Mouse (Mus musculus) megakaryocyte, embryonic 14.5 days (primary cell): ENCODE data around the gene Upk2. TPM values are rescaled to one million over a fixed set of nuclear protein-coding genes. Genes with fewer than 3 reads are reported as not detected.

ENCODE experiments used
- H3K27me3 ChIP-seq: replicated peaks from 2 replicates; pipeline ENCODE3; 2012; ENCODE audit warnings: inconsistent platforms
- H3K36me3 ChIP-seq: replicated peaks from 2 replicates; pipeline ENCODE3; 2012; ENCODE audit warnings: low read length, inconsistent platforms, mixed read lengths
- H3K4me1 ChIP-seq: 2 replicates; pipeline ENCODE4 v1.6.1; 2012; ENCODE audit warnings: inconsistent platforms
- H3K4me3 ChIP-seq: replicated peaks from 2 replicates; pipeline ENCODE3; 2012; ENCODE audit warnings: moderate library complexity, mild to moderate bottlenecking, inconsistent platforms
- H3K9me3 ChIP-seq: 2 replicates; pipeline ENCODE4 v1.6.1; 2012; ENCODE audit warnings: inconsistent platforms
- FLI1 ChIP-seq: IDR thresholded peaks from 2 replicates; pipeline ENCODE4 v1.6.1; 2012; ENCODE audit warnings: low read length, inconsistent platforms, mixed read lengths
- GATA1 ChIP-seq: IDR thresholded peaks from 3 replicates; pipeline ENCODE4 v1.6.1; 2012; ENCODE audit warnings: mixed read lengths, low read length, inconsistent platforms, borderline replicate concordance
- polyA plus RNA-seq: library from polyadenylated mRNA; stranded (reverse); fragments of >175 nt; gene quantifications from 2 replicates; pipeline ENCODE4 v1.2.3, GENCODE M21; 2012; ENCODE audit warnings: low replicate concordance; ENCODE audit not compliant: insufficient read depth

Upk2 gene
- polyA plus RNA-seq, 1 experiment, result not detected

GRCm38 (mm10) chr9:44482552-44482951, 27.8 kb upstream of the Upk2 start, which contains the start of gene Bcl9l:
Gene Bcl9l, plus strand, starts transcription at chr9:44482825.
- peak within 1 kb of the TSS; percentile 95 for H3K4me3 ChIP-seq
- peaks cover 32% of the 10 kb centered on the region for H3K27me3 ChIP-seq
- no peak for TF ChIP-seq FLI1
- no peak for TF ChIP-seq GATA1
- no peaks in the 10 kb centered on the region for H3K36me3 ChIP-seq
- H3K9me3 ChIP-seq, result no peaks in the 10 kb centered on the region
- peaks cover 85% of the 10 kb centered on the region for H3K4me1 ChIP-seq

DNA sequence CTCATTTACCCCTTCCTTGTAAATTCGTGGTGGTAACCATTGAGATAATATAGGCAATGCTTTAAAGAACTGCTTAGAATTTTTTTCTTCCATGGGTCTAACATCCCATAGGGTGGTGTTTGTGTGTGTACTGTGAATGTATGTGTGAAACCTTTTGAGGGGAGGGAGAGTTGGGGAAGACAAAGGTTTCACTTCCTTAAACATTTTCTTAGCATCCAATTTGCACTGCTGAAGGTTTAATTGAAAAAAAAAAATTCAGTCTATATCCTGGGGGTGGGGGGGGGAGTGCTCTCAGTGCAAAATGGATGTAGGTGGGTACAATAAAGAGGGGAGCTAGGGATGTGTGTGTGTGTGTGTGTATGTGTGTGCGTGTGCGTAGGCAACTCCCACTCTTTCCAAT, 27.3 kb upstream of the Upk2 start:
- H3K27me3 ChIP-seq, result peaks cover 36% of the 10 kb centered on the region
- H3K36me3 ChIP-seq, result no peaks in the 10 kb centered on the region
- H3K4me3 ChIP-seq, result peak overlapping the region; percentile 95
- H3K9me3 ChIP-seq, result no peaks in the 10 kb centered on the region
- TF ChIP-seq FLI1 (no peak), GATA1 (no peak)
- peaks cover 84% of the 10 kb centered on the region for H3K4me1 ChIP-seq

DNA sequence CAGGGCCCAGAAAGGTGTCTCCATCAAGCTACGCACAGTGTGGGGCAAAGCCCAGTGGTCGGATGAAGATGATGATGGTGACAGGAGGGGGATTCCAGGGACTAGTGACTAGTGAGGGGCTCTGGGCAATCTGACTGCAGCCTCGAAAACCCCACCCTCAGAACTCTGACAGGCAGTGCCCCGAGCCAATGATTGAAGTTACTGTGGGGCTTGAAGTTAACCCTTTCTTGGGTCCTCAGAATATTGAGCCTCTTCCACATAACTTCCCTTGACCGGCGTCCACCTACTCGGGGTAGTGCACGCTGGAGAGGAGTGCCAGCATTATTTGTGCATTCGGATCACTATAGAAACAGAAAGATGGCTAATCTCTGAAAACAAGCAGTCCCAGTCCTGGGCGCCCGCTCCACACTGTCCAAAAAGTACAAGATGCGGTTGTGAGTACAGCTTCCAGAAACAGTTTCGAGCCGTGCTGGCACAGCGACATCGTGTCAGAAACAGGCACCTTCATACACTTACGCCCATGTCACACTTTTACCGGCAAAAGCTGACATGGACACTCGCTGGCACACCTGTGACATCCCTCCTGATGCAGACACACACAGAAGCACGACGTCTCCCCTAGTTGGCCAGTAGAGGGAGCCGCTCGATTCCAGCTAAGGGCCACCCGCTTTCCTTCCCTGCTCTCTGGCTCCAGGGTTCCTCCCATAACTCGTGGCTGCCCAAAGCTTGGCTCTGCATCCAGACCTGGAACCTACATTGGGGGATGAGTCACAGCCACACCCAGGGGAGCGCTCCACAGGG, 25.1 kb upstream of the Upk2 start:
- Histone ChIP-seq H3K4me3 (peak overlapping the region; percentile 92), H3K36me3 (no peaks in the 10 kb centered on the region), H3K4me1 (peaks cover 61% of the 10 kb centered on the region), H3K27me3 (peaks cover 38% of the 10 kb centered on the region), H3K9me3 (0 out of 2 replicates have a peak, but pooled peaks cover 3% of the 10 kb centered on the region)
- TF ChIP-seq GATA1 (no peak), FLI1 (no peak)

GRCm38 (mm10) chr9:44478959-44479605, 24.3 kb upstream of the Upk2 start:
- Histone ChIP-seq H3K27me3 (peaks cover 41% of the 10 kb centered on the region), H3K9me3 (0 out of 2 replicates have a peak, but pooled peaks cover 3% of the 10 kb centered on the region), H3K4me3 (peak overlapping the region; percentile 92), H3K36me3 (no peaks in the 10 kb centered on the region), H3K4me1 (peaks cover 54% of the 10 kb centered on the region)
- no peak for TF ChIP-seq GATA1
- no peak for TF ChIP-seq FLI1

GRCm38 (mm10) chr9:44478229-44478921, 23.6 kb upstream of the Upk2 start:
- peaks cover 47% of the 10 kb centered on the region for H3K4me1 ChIP-seq
- TF ChIP-seq GATA1 (no peak), FLI1 (no peak)
- 0 out of 2 replicates have a peak, but pooled peaks cover 3% of the 10 kb centered on the region for H3K9me3 ChIP-seq
- H3K36me3 ChIP-seq, result no peaks in the 10 kb centered on the region
- peak overlapping the region; percentile 92 for H3K4me3 ChIP-seq
- H3K27me3 ChIP-seq, result peaks cover 36% of the 10 kb centered on the region

DNA sequence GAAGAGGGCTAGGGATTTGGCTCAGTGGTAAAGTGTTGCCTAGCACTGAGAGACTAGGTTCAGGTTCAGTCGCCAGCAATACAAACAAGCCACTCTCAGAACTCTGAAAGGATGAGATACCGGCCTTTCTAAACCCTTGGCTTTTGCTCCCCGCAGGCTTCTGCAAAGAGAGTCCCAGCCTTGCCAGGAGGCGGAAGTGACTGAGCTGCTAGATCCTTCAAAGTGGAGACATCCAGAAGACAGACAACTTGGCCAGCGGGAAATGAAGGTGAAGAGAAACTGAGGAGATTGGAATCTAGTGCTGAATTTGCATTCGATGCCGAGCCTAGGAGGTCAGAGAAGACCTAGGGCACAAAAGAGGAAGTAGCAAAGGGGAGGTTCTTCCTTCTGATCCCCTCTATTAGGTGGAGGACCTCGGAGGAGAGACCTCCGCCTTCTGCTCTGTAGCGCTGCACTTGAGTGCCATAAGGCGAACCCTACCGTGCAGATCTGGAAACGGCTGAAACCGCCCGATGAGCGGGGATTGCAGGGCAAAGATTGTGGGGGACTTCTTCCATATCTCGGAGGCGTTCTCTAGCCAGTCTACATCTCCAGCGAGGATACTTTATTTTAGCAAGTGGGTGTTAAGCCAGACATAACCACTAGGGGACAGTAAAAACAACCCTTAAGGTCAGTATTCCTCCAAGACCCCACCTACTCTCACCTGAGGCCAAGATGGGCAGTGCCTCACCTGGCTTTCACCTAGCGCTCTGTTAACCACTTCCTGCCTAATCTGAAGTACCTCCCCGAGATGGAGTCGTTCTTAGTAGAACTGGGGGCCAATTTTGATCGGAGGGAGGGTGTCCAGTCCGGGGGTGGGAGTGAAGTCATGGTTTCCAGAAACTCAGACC, 22.8 kb upstream of the Upk2 start:
- Histone ChIP-seq H3K27me3 (peaks cover 36% of the 10 kb centered on the region), H3K4me3 (peak overlapping the region; percentile 92), H3K36me3 (no peaks in the 10 kb centered on the region), H3K4me1 (peaks cover 43% of the 10 kb centered on the region), H3K9me3 (0 out of 2 replicates have a peak, but pooled peaks cover 3% of the 10 kb centered on the region)
- TF ChIP-seq FLI1 (no peak), GATA1 (no peak)

- H3K36me3 ChIP-seq, result no peaks in the 10 kb centered on the region
- peaks cover 41% of the 10 kb centered on the region for H3K27me3 ChIP-seq
- H3K4me1 ChIP-seq, result peaks cover 35% of the 10 kb centered on the region
- 0 out of 2 replicates have a peak, but pooled peaks cover 3% of the 10 kb centered on the region for H3K9me3 ChIP-seq
- H3K4me3 ChIP-seq, result no peak overlapping the region
- no peak for TF ChIP-seq GATA1
- TF ChIP-seq FLI1, result no peak
These were observed 21.2 kb upstream of the Upk2 start for GRCm38 (mm10) chr9:44475936-44476335.

GRCm38 (mm10) chr9:44474327-44474726, 19.6 kb upstream of the Upk2 start:
- H3K27me3 ChIP-seq, result peaks cover 47% of the 10 kb centered on the region
- 0 out of 2 replicates have a peak, but pooled peaks cover 3% of the 10 kb centered on the region for H3K9me3 ChIP-seq
- no peak for TF ChIP-seq GATA1
- no peak for TF ChIP-seq FLI1
- H3K36me3 ChIP-seq, result no peaks in the 10 kb centered on the region
- H3K4me1 ChIP-seq, result peaks cover 27% of the 10 kb centered on the region
- H3K4me3 ChIP-seq, result no peak overlapping the region

DNA sequence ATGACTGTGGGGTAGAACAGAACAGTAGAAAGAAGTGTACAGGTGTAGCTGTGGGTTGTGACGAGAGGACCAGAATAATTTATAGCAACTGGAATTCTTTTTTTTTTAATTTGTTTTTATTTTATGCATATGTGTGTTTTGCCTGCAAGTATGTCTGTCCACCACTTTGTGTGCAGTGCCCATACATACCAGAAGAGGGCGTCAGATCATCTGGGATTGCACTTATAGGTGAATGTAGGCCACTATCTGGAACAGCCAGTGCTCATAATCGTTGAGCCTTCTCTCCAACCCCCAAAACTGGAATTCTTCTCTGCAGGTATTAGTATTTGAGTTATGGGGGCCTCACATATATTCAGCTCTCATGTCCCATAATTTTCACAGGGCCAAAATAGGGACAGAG, 18.4 kb upstream of the Upk2 start:
- Histone ChIP-seq H3K36me3 (no peaks in the 10 kb centered on the region), H3K4me3 (no peak overlapping the region), H3K9me3 (0 out of 2 replicates have a peak, but pooled peaks cover 3% of the 10 kb centered on the region), H3K27me3 (peaks cover 54% of the 10 kb centered on the region), H3K4me1 (peaks cover 16% of the 10 kb centered on the region)
- no peak for TF ChIP-seq FLI1
- TF ChIP-seq GATA1, result no peak
